Mouse (Mus musculus): ENCODE data around the gene Olfr223. TPM values are rescaled to one million over a fixed set of nuclear protein-coding genes. Genes with fewer than 3 reads are reported as not detected.

Olfr223 gene
- polyA plus RNA-seq, 1 experiment = not detected

DNA sequence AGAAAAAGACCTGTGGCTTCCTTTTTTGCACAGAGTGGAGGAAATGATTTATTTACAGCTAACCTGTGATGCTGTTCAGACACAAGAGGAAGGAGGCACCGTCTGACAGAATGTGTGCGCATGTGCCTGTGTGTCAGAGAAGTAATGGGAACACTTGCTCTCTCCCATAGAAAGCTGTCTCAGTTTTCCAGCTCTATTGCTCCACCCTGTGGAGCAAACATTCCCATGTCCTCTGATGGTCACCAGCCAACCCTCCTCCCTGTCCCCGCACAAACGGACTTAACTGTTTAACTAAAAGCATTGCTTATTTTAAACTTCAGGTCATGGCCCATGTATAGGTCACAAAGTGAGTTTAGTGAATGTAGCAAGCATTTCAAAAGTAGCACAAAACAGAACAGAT is 21.0 kb upstream of the Olfr223 start:
- Histone ChIP-seq H3K4me3 (replicated peaks; ENCODE audit: insufficient read depth, low read depth, low read length) (no peak overlapping the region), H3K4me1 (ENCODE audit: control insufficient read depth, insufficient read depth, low read length) (no peaks in the 10 kb centered on the region), H3K27ac (ENCODE audit: insufficient read depth, low read length) (no peak overlapping the region), H3K27me3 (ENCODE audit: control insufficient read depth, insufficient read depth, low read length) (no peaks in the 10 kb centered on the region; the same call in 1 of the 2 replicates)
- DNase-seq = peak; percentile 26 to 27
- no peak for TF ChIP-seq POLR2A (IDR thresholded peaks at IDR 0.05; ENCODE audit: borderline replicate concordance, insufficient read depth, low read length)
- peak; percentile 71 for TF ChIP-seq CTCF (IDR thresholded peaks at IDR 0.05; ENCODE audit: borderline replicate concordance, insufficient read depth, low read depth, low read length)
- 12% methylated on average over 4 of the region's 4 CpGs for WGBS

DNA sequence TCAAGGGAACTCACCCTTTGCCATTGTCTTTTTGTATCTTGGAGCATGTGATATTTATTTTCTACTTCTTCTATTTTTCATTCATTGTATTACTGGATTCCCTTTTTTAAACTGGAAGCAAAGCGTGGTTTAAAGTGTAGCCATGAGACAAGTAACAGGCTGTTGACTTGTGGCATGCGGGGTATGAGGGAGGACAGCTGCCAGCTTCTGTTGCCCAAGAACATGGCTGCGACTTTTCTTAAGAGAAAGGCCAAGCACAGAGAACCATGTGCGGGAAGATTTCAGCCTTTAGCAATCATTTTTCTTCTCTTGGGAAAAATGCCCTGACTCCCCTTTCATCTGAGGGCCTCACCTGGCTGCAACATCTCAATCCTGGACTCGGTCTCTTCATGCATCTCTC is 18.6 kb upstream of the Olfr223 start:
- Histone ChIP-seq H3K27ac (ENCODE audit: insufficient read depth, low read length) (no peak overlapping the region), H3K4me1 (ENCODE audit: control insufficient read depth, insufficient read depth, low read length) (no peaks in the 10 kb centered on the region), H3K27me3 (ENCODE audit: control insufficient read depth, insufficient read depth, low read length) (no peaks in the 10 kb centered on the region; the same call in 1 of the 2 replicates), H3K4me3 (replicated peaks; ENCODE audit: insufficient read depth, low read depth, low read length) (no peak overlapping the region)
- no peak for DNase-seq
- TF ChIP-seq POLR2A (IDR thresholded peaks at IDR 0.05; ENCODE audit: borderline replicate concordance, insufficient read depth, low read length) (no peak), CTCF (IDR thresholded peaks at IDR 0.05; ENCODE audit: borderline replicate concordance, insufficient read depth, low read depth, low read length) (no peak)
- 77% methylated on average over 5 of the region's 5 CpGs for WGBS

DNA sequence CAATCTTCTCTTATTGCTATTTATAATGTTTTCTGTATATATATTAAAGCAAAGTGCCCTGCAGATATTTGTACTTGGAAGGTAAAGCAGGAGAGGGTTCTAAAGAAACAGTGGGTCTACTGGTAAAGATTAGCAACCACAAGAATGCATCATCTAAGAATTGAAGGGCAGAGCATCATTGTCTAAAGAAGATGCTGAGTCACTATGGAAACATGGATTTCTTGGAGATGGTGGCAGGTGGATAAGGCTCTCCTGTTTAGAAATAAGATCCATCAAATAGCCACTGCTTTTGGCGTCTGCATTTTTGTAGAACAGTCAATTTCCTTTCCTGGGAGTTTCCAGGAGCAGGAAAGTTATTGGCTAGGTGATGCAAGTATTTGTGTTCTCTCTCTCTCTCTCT is 9.2 kb upstream of the Olfr223 start:
- no peak for DNase-seq
- Histone ChIP-seq H3K27me3 (ENCODE audit: control insufficient read depth, insufficient read depth, low read length) (no peaks in the 10 kb centered on the region), H3K27ac (ENCODE audit: insufficient read depth, low read length) (no peak overlapping the region), H3K4me3 (replicated peaks; ENCODE audit: insufficient read depth, low read depth, low read length) (no peak overlapping the region), H3K4me1 (ENCODE audit: control insufficient read depth, insufficient read depth, low read length) (no peaks in the 10 kb centered on the region)
- TF ChIP-seq POLR2A (IDR thresholded peaks at IDR 0.05; ENCODE audit: borderline replicate concordance, insufficient read depth, low read length) (no peak), CTCF (IDR thresholded peaks at IDR 0.05; ENCODE audit: borderline replicate concordance, insufficient read depth, low read depth, low read length) (no peak)
- WGBS = 87% methylated on average over 1 of the region's 1 CpGs

DNA sequence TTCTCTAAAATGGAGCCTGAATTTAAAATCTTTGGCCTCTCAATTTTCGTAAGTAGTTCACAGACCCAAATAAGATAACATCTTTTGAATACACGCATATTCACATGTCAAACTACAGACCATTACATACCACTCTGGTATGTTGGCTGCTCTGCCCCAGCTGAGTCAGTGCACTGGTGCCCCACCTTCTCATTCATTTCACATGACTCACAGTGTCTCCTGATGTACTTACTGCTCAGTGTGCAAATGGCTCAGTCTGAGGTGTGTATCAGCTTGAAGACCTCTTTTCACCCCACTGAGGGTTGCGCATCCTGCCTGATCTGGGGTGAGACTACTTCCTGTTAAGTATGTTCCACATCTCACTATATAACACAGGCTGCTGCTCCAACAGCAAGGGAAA is 7.8 kb upstream of the Olfr223 start:
- Histone ChIP-seq H3K27me3 (ENCODE audit: control insufficient read depth, insufficient read depth, low read length) (no peaks in the 10 kb centered on the region), H3K4me3 (replicated peaks; ENCODE audit: insufficient read depth, low read depth, low read length) (no peak overlapping the region), H3K27ac (ENCODE audit: insufficient read depth, low read length) (no peak overlapping the region), H3K4me1 (ENCODE audit: control insufficient read depth, insufficient read depth, low read length) (no peaks in the 10 kb centered on the region)
- TF ChIP-seq CTCF (IDR thresholded peaks at IDR 0.05; ENCODE audit: borderline replicate concordance, insufficient read depth, low read depth, low read length) (no peak), POLR2A (IDR thresholded peaks at IDR 0.05; ENCODE audit: borderline replicate concordance, insufficient read depth, low read length) (no peak)
- 96% methylated on average over 3 of the region's 3 CpGs for WGBS
- no peak for DNase-seq

DNA sequence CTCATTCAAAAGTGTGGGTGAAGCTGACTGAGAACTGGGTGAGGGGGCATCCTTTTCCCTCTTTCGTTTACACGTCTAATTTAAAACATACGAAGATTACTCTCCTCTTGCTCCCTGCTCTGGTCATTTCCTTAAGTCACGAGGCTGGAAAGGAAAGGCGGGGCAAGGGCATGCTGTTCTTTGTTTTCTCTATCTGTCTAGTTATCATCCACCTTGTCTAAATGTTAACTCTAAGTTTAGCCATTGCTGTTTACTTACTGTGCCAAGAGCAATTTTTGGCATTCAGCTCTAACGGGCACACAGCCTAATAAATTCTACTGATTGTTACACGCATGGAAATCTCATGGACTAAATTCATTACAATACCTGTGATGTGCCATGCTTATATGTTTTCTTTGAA is 6.1 kb upstream of the Olfr223 start:
- TF ChIP-seq POLR2A (IDR thresholded peaks at IDR 0.05; ENCODE audit: borderline replicate concordance, insufficient read depth, low read length) (no peak), CTCF (IDR thresholded peaks at IDR 0.05; ENCODE audit: borderline replicate concordance, insufficient read depth, low read depth, low read length) (no peak)
- WGBS = 54% methylated on average over 7 of the region's 7 CpGs
- no peaks in the 10 kb centered on the region for H3K4me1 ChIP-seq (ENCODE audit: control insufficient read depth, insufficient read depth, low read length)

DNA sequence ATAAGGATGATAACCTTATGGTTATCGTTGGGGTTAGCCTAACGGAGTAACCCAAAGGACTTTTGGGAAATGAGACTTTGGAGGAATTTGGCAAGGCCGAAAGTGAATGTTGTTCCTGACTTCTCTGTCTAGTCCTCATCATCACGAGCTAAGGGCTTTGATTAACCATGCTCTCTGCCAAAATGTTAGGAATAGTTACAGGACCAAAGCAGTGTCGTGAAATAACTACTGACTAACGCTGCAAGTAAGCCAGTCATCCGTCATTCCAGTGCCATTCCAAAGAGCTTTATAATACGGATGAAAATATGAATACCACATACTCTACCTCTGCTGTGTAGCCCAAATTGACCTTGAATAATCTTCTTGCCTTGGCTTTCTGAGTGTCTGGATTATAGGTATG is 3.9 kb upstream of the Olfr223 start:
- Histone ChIP-seq H3K4me1 (ENCODE audit: control insufficient read depth, insufficient read depth, low read length) (no peaks in the 10 kb centered on the region), H3K27me3 (ENCODE audit: control insufficient read depth, insufficient read depth, low read length) (no peaks in the 10 kb centered on the region), H3K27ac (ENCODE audit: insufficient read depth, low read length) (no peak overlapping the region), H3K4me3 (replicated peaks; ENCODE audit: insufficient read depth, low read depth, low read length) (no peak overlapping the region)
- DNase-seq = no peak
- 89% methylated on average over 8 of the region's 8 CpGs for WGBS
- TF ChIP-seq POLR2A (IDR thresholded peaks at IDR 0.05; ENCODE audit: borderline replicate concordance, insufficient read depth, low read length) (no peak), CTCF (IDR thresholded peaks at IDR 0.05; ENCODE audit: borderline replicate concordance, insufficient read depth, low read depth, low read length) (no peak)

More for the DNA sequence above, 6.1 kb upstream of the Olfr223 start:
- no peak overlapping the region for H3K4me3 ChIP-seq (replicated peaks; ENCODE audit: insufficient read depth, low read depth, low read length)
- no peak for DNase-seq
- H3K27ac ChIP-seq (ENCODE audit: insufficient read depth, low read length) = no peak overlapping the region
- H3K27me3 ChIP-seq (ENCODE audit: control insufficient read depth, insufficient read depth, low read length) = no peaks in the 10 kb centered on the region

DNA sequence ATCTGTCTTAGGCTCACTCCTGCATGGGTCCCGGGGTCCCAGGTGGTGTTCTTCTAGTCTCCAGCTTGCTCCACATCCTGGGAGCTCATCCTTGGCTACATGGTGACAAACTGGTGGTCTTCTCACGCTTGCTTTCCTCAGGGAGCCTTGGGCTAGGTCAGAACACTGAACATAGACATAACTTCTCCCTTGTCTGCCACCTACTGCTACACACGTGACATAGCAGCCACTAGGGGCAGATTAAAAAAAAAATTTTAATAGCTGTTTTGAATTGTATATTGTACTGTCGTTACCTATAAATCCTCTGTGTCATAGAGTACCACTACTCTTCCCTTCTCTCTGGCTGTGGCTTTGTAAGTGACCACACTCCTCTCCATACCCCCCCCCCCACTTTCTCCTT is 3.0 kb upstream of the Olfr223 start:
- no peak overlapping the region for H3K4me3 ChIP-seq (replicated peaks; ENCODE audit: insufficient read depth, low read depth, low read length)
- WGBS = 42% methylated on average over 4 of the region's 4 CpGs
- no peak for DNase-seq

DNA sequence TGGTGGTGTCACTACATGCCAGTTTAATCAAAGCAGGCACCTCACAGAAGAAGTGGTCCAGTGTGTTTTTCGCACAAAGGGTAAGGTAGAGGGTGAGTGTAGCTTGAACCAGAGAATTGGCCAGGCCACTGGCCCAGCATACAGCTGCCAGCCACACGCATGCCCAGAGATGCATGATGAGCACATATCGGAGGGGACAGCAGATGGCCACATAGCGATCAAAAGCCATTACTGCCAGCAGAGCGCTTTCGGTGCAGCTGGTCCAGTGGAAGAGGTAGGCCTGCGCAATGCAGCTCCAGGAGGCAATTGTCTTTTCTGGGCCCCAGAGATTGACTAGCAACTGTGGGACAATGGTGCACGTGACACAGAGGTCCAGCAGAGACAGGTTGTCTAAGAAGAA is 3.6 kb downstream of the Olfr223 start:
- TF ChIP-seq POLR2A (IDR thresholded peaks at IDR 0.05; ENCODE audit: borderline replicate concordance, insufficient read depth, low read length) = no peak
- TF ChIP-seq CTCF (IDR thresholded peaks at IDR 0.05; ENCODE audit: borderline replicate concordance, insufficient read depth, low read depth, low read length) = no peak
- H3K27ac ChIP-seq (ENCODE audit: insufficient read depth, low read length) = no peak overlapping the region
- no peaks in the 10 kb centered on the region; the same call in 1 of the 2 replicates for H3K4me1 ChIP-seq (ENCODE audit: control insufficient read depth, insufficient read depth, low read length)
- H3K4me3 ChIP-seq (replicated peaks; ENCODE audit: insufficient read depth, low read depth, low read length) = no peak overlapping the region
- WGBS = 17% methylated on average over 8 of the region's 8 CpGs
- H3K27me3 ChIP-seq (ENCODE audit: control insufficient read depth, insufficient read depth, low read length) = no peaks in the 10 kb centered on the region
- DNase-seq = no peak

More for the DNA sequence above, 3.0 kb upstream of the Olfr223 start:
- no peak overlapping the region for H3K27ac ChIP-seq (ENCODE audit: insufficient read depth, low read length)
- no peaks in the 10 kb centered on the region for H3K4me1 ChIP-seq (ENCODE audit: control insufficient read depth, insufficient read depth, low read length)
- no peaks in the 10 kb centered on the region for H3K27me3 ChIP-seq (ENCODE audit: control insufficient read depth, insufficient read depth, low read length)
- TF ChIP-seq POLR2A (IDR thresholded peaks at IDR 0.05; ENCODE audit: borderline replicate concordance, insufficient read depth, low read length) = no peak
- 0 out of 2 replicates have a peak, but pooled peaks have one; percentile 20 for TF ChIP-seq CTCF (IDR thresholded peaks at IDR 0.05; ENCODE audit: borderline replicate concordance, insufficient read depth, low read depth, low read length)
